8 mouse cellular contexts compared by ENCODE assay signal in the genomic region with DNA sequence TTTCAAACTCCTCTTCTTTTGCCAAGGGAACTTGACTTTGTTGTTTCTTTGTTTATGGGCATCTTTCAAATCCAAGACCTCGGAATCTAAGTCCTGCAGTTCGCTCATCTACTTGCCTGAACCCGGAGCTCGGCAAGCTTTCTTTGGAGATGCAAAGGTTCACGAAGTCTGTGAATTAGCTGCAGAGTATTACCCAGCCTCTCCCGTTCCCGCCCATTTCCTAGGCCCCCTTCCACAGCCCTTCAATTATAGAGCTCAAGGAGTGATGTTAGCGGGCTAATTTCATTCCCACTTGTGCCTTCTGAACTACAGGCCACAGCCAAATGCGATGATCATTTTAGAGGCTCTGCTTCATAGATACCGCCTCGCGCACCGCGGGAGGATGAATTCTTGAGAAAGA. TPM values are rescaled to one million over a fixed set of nuclear protein-coding genes. Genes with fewer than 3 reads are reported as not detected.
DNase-seq lines count a peak whose midpoint lies in the region; ATAC-seq and TF ChIP-seq lines count a peak whose summit lies in the region.

No protein-coding gene starts in this region.

- peak overlapping the region; percentile 81 for H3K4me2 ChIP-seq in forebrain, postnatal 0 days (ENCODE audit: low read depth)
- peak overlapping the region; percentile 66 for H3K4me2 ChIP-seq in limb, embryonic 15.5 days

- no peak for TF ChIP-seq CTCF in cortical plate, adult 2 months (IDR thresholded peaks at IDR 0.05; ENCODE audit: extremely low read depth, insufficient read depth, low read length)
- no peak for TF ChIP-seq CTCF in forebrain, postnatal 0 days (IDR thresholded peaks at IDR 0.05; ENCODE audit: low read depth)
- no peak for TF ChIP-seq CTCF in olfactory bulb, adult 2 months (IDR thresholded peaks at IDR 0.05; ENCODE audit: insufficient read depth, low read depth, low read length)

- H3K4me1 ChIP-seq in cortical plate, adult 2 months (ENCODE audit: control insufficient read depth, insufficient read depth, low read length): peaks cover 6% of the 10 kb centered on the region
- peaks cover 8% of the 10 kb centered on the region for H3K4me1 ChIP-seq in forebrain, postnatal 0 days (ENCODE audit: insufficient read depth)
- peaks cover 10% of the 10 kb centered on the region; the same call in 1 of the 2 replicates for H3K4me1 ChIP-seq in limb, embryonic 15.5 days
- peaks cover 2% of the 10 kb centered on the region; the same call in 1 of the 2 replicates for H3K4me1 ChIP-seq in olfactory bulb, adult 2 months (ENCODE audit: control insufficient read depth, insufficient read depth, low read length)

- no peaks in the 10 kb centered on the region for H3K36me3 ChIP-seq in forebrain, postnatal 0 days (ENCODE audit: insufficient read depth)
- H3K36me3 ChIP-seq in limb, embryonic 15.5 days: no peaks in the 10 kb centered on the region

- H3K27me3 ChIP-seq in forebrain, postnatal 0 days (ENCODE audit: insufficient read depth, low read length): no peaks in the 10 kb centered on the region
- no peaks in the 10 kb centered on the region for H3K27me3 ChIP-seq in limb, embryonic 15.5 days

- DNase-seq in left cerebral cortex, adult 18-20 months (ENCODE audit: low spot score in 2 of 2): peak; percentile 7 to 29
- DNase-seq in left cerebral cortex, adult 11 months (ENCODE audit: low spot score): no peak
- DNase-seq in forebrain, postnatal 0 days: no peak
- DNase-seq in adrenal gland, adult 2 months: no peak
- DNase-seq in cerebellum, adult 11-12 months: no peak

- peak overlapping the region; percentile 60 for H3K9ac ChIP-seq in forebrain, postnatal 0 days
- 0 out of 2 replicates have a peak overlapping the region, but pooled peaks have one; percentile 26 for H3K9ac ChIP-seq in limb, embryonic 15.5 days

- under 1% methylated on average over 14 of the region's 14 CpGs for whole genome bisulfite sequencing in forebrain, postnatal 0 days
- WGBS in limb, embryonic 15.5 days: 0% methylated on average over 14 of the region's 14 CpGs
- WGBS in olfactory bulb, adult 2 months: under 1% methylated on average over 14 of the region's 14 CpGs

- H3K9me3 ChIP-seq in forebrain, postnatal 0 days (ENCODE audit: low read length): no peaks in the 10 kb centered on the region
- no peaks in the 10 kb centered on the region for H3K9me3 ChIP-seq in limb, embryonic 15.5 days

- no peak for TF ChIP-seq POLR2A in cortical plate, adult 2 months (IDR thresholded peaks at IDR 0.05; ENCODE audit: extremely low read depth, insufficient read depth, low read length)
- TF ChIP-seq POLR2A in olfactory bulb, adult 2 months (IDR thresholded peaks at IDR 0.05; ENCODE audit: insufficient read depth, low read depth, low read length): no peak

- ATAC-seq in forebrain, postnatal 0 days: peak; percentile 54
- ATAC-seq in limb, embryonic 15.5 days (ENCODE audit: insufficient number of reproducible peaks, low FRiP score, low TSS enrichment, low read depth): peak; percentile 55; the same call in 1 of the 2 replicates

- peak overlapping the region; percentile 84 for H3K4me3 ChIP-seq in cortical plate, adult 2 months (ENCODE audit: insufficient read depth, low read length)
- H3K4me3 ChIP-seq in forebrain, postnatal 0 days (ENCODE audit: low read depth, low read length): peak overlapping the region; percentile 93
- peak overlapping the region; percentile 77 for H3K4me3 ChIP-seq in limb, embryonic 15.5 days
- peak overlapping the region; percentile 89 for H3K4me3 ChIP-seq in olfactory bulb, adult 2 months (ENCODE audit: insufficient read depth, low read depth, low read length)

- H3K27ac ChIP-seq in cortical plate, adult 2 months (ENCODE audit: insufficient read depth, low read length): no peak overlapping the region
- H3K27ac ChIP-seq in forebrain, postnatal 0 days (ENCODE audit: low read depth, low read length): peak overlapping the region; percentile 85
- peak overlapping the region; percentile 87 for H3K27ac ChIP-seq in limb, embryonic 15.5 days
- H3K27ac ChIP-seq in olfactory bulb, adult 2 months (ENCODE audit: insufficient read depth, low read depth, low read length): no peak overlapping the region

RNA-seq across cellular contexts. Expression of a gene that starts 0.5 kb away (rescaled TPM):
- total RNA-seq in left cerebral cortex, adult 18-20 months (2021): 10 to 100 TPM; 34.6 to 38.7 TPM
- 17.4 and 17.9 TPM in 2 replicates for polyA plus RNA-seq in cortical plate, adult 2 months (2012; rRNA removed)
- total RNA-seq in forebrain, postnatal 0 days (2014; rRNA removed): 22.2 and 30.7 TPM in 2 replicates
- 6.0 and 20.7 TPM in 2 replicates for polyA plus RNA-seq in forebrain, postnatal 0 days (2015; fragmentation: Nextera tagmentation; extraction: Ambion mirVana)
- polyA plus RNA-seq in limb, embryonic 15.5 days (2015; fragmentation: Nextera tagmentation; extraction: Ambion mirVana): 25.9 and 27.3 TPM in 2 replicates
- 96.8 TPM in 1 of 2 replicates, not detected in the other for polyA plus RNA-seq in olfactory bulb, adult 2 months (2012; ENCODE audit: insufficient read depth, insufficient read length, low replicate concordance, missing spikeins)
- 10 to 100 TPM; 14.6 to 19.4 TPM for total RNA-seq in adrenal gland, adult 2 months (2021)
- polyA plus RNA-seq in adrenal gland, adult 2 months (2012; rRNA removed): 3.2 and 3.9 TPM in 2 replicates

RNA-seq across cellular contexts. Expression of a gene that starts 25.9 kb away (rescaled TPM):
- 10 to 100 TPM; 34.6 to 37.2 TPM for total RNA-seq in left cerebral cortex, adult 18-20 months (2021)
- polyA plus RNA-seq in cortical plate, adult 2 months (2012; rRNA removed): 43.3 and 54.1 TPM in 2 replicates
- 129 and 139 TPM in 2 replicates for total RNA-seq in forebrain, postnatal 0 days (2014; rRNA removed)
- 208 and 277 TPM in 2 replicates for polyA plus RNA-seq in forebrain, postnatal 0 days (2015; fragmentation: Nextera tagmentation; extraction: Ambion mirVana)
- polyA plus RNA-seq in limb, embryonic 15.5 days (2015; fragmentation: Nextera tagmentation; extraction: Ambion mirVana): 572 and 601 TPM in 2 replicates
- not detected in 2 replicates for polyA plus RNA-seq in olfactory bulb, adult 2 months (2012; ENCODE audit: insufficient read depth, insufficient read length, low replicate concordance, missing spikeins)
- 100 to 1,000 TPM; 252 to 306 TPM for total RNA-seq in adrenal gland, adult 2 months (2021)
- 3.9 and 6.2 TPM in 2 replicates for polyA plus RNA-seq in adrenal gland, adult 2 months (2012; rRNA removed)

RNA-seq across cellular contexts. Expression of a gene that starts 55.3 kb away (rescaled TPM):
- 10 to 100 TPM; 17.1 to 18.1 TPM for total RNA-seq in left cerebral cortex, adult 18-20 months (2021)
- polyA plus RNA-seq in cortical plate, adult 2 months (2012; rRNA removed): 18.2 and 18.5 TPM in 2 replicates
- total RNA-seq in forebrain, postnatal 0 days (2014; rRNA removed): 20.3 and 20.7 TPM in 2 replicates
- 9.9 and 12.2 TPM in 2 replicates for polyA plus RNA-seq in forebrain, postnatal 0 days (2015; fragmentation: Nextera tagmentation; extraction: Ambion mirVana)
- polyA plus RNA-seq in limb, embryonic 15.5 days (2015; fragmentation: Nextera tagmentation; extraction: Ambion mirVana): 5.9 and 7.9 TPM in 2 replicates
- not detected in 2 replicates for polyA plus RNA-seq in olfactory bulb, adult 2 months (2012; ENCODE audit: insufficient read depth, insufficient read length, low replicate concordance, missing spikeins)
- 10 to 100 TPM; 15.7 to 19.1 TPM for total RNA-seq in adrenal gland, adult 2 months (2021)
- polyA plus RNA-seq in adrenal gland, adult 2 months (2012; rRNA removed): 23.6 and 32.2 TPM in 2 replicates

Comparison
In these comparisons a context has a peak if more than half of its experiments do, and no peak if none do; other contexts are left out.
1. DNase-seq: peak in left cerebral cortex, adult 18-20 months (2 of 2); none in left cerebral cortex, adult 11 months (single experiment), forebrain, postnatal 0 days (single experiment), adrenal gland, adult 2 months (single experiment) and cerebellum, adult 11-12 months (single experiment).
2. H3K27ac ChIP-seq: peak in forebrain, postnatal 0 days (single experiment) and limb, embryonic 15.5 days (single experiment); none in cortical plate, adult 2 months (single experiment) and olfactory bulb, adult 2 months (single experiment).
3. Peak in every context shown above with its lines, with median percentiles within 50 percentile points of each other: H3K4me3 ChIP-seq.